ENCODE assay signal across 9 mouse cellular contexts in genomic region chr14:121675579-121675978, GRCm38 (mm10).
DNase-seq lines count a peak whose midpoint lies in the region; ATAC-seq and TF ChIP-seq lines count a peak whose summit lies in the region.
"Had no signal": no experiment of that assay in that cellular context is flagged by ENCODE, and none has a peak within 500 bp of the region (broad histone marks: within the 10 kb centered on the region; RNA-seq: fewer than 3 reads in every experiment).

No protein-coding gene starts in this region.

- TF ChIP-seq CTCF in gastrocnemius, adult 2 months (IDR thresholded peaks at IDR 0.05): no peak
- TF ChIP-seq CTCF in brain, embryonic 14.5 days (IDR thresholded peaks at IDR 0.05; ENCODE audit: borderline replicate concordance, extremely low read depth, insufficient read depth, insufficient read length): no peak
- no peak for TF ChIP-seq CTCF in intestine, postnatal 0 days (IDR thresholded peaks at IDR 0.05; ENCODE audit: low read depth)

- H3K9ac ChIP-seq in intestine, postnatal 0 days (ENCODE audit: low read depth, low read length): no peak overlapping the region
- H3K9ac ChIP-seq in lung, embryonic 16.5 days (ENCODE audit: low read length): no peak overlapping the region

- H3K4me2 ChIP-seq in intestine, postnatal 0 days (replicated peaks; ENCODE audit: low read depth): peak overlapping the region; percentile 21; the same call in 1 of the 2 replicates
- H3K4me2 ChIP-seq in lung, embryonic 16.5 days (ENCODE audit: low read depth, low read length): no peak overlapping the region

- peaks cover 2% of the 10 kb centered on the region; the same call in 1 of the 2 replicates for H3K4me1 ChIP-seq in intestine, postnatal 0 days (replicated peaks; ENCODE audit: control insufficient read depth, insufficient read depth, low read length)
- H3K4me1 ChIP-seq in lung, embryonic 16.5 days (replicated peaks; ENCODE audit: control insufficient read depth, insufficient read depth, low read length): peaks cover 25% of the 10 kb centered on the region

- ATAC-seq in intestine, postnatal 0 days: peak; percentile 40
- ATAC-seq in lung, embryonic 16.5 days (ENCODE audit: low read depth): peak; percentile 70

- 6% methylated on average over 6 of the region's 6 CpGs for WGBS in intestine, postnatal 0 days
- WGBS in lung, embryonic 16.5 days: 11% methylated on average over 6 of the region's 6 CpGs

- no peaks in the 10 kb centered on the region for H3K27me3 ChIP-seq in intestine, postnatal 0 days (replicated peaks; ENCODE audit: control insufficient read depth, insufficient read depth, low read length)
- no peaks in the 10 kb centered on the region for H3K27me3 ChIP-seq in lung, embryonic 16.5 days (ENCODE audit: control insufficient read depth, insufficient read depth, low read depth, low read length)

- TF ChIP-seq POLR2A in brain, embryonic 14.5 days (IDR thresholded peaks at IDR 0.05; ENCODE audit: borderline replicate concordance, extremely low read depth, insufficient read depth, insufficient read length, poor library complexity, severe bottlenecking): no peak

- H3K36me3 ChIP-seq in intestine, postnatal 0 days (ENCODE audit: control insufficient read depth, insufficient read depth): no peaks in the 10 kb centered on the region
- no peaks in the 10 kb centered on the region; the same call in 1 of the 2 replicates for H3K36me3 ChIP-seq in lung, embryonic 16.5 days (ENCODE audit: control insufficient read depth, insufficient read depth, low read length)

- peak overlapping the region; percentile 75 for H3K27ac ChIP-seq in gastrocnemius, adult 2 months
- no peak overlapping the region for H3K27ac ChIP-seq in intestine, postnatal 0 days (ENCODE audit: low read depth, low read length)
- H3K27ac ChIP-seq in lung, embryonic 16.5 days (ENCODE audit: low read length): peak overlapping the region; percentile 68

- no peak for DNase-seq in gastrocnemius, adult 2 months
- DNase-seq in gastrocnemius, postnatal 4 days (ENCODE audit: low spot score in 2 of 2): no peak
- peak; percentile 19 for DNase-seq in brain, embryonic 14.5 days (ENCODE audit: low read depth)
- no peak for DNase-seq in urinary bladder, postnatal 10 days (ENCODE audit: low spot score)
- DNase-seq in frontal cortex, postnatal 10 days (ENCODE audit: low spot score in 2 of 2): no peak
- no peak for DNase-seq in urinary bladder, postnatal 25 days (ENCODE audit: low spot score)
- DNase-seq: left cerebral cortex, postnatal 4 days had no signal

- H3K4me3 ChIP-seq in gastrocnemius, adult 2 months: 0 out of 2 replicates have a peak overlapping the region, but pooled peaks have one; percentile 2
- H3K4me3 ChIP-seq in intestine, postnatal 0 days (ENCODE audit: low read depth, low read length): no peak overlapping the region
- no peak overlapping the region for H3K4me3 ChIP-seq in lung, embryonic 16.5 days (ENCODE audit: low read length)

- no peaks in the 10 kb centered on the region for H3K9me3 ChIP-seq in intestine, postnatal 0 days (ENCODE audit: control insufficient read depth)
- no peaks in the 10 kb centered on the region for H3K9me3 ChIP-seq in lung, embryonic 16.5 days (ENCODE audit: control insufficient read depth, low read length)

- intact Hi-C loops in gastrocnemius, adult 2 months (cut with DNase I): no loop called here
